Mouse (Mus musculus): Measurements from ENCODE around the gene Olfr810. TPM values are rescaled to one million over a fixed set of nuclear protein-coding genes. Genes with fewer than 3 reads are reported as not detected.

Gene Olfr810
- polyA plus RNA-seq (2011; ENCODE audit: insufficient read length, low read depth, missing spikeins), result not detected in 2 replicates

GRCm38 (mm10) chr10:129794817-129795216, at the start of gene Olfr810:
Gene Olfr810, minus strand, starts transcription at chr10:129794917.
- Histone ChIP-seq H3K4me3 (ENCODE audit: insufficient read depth, low read length) (no peak within 1 kb of the TSS), H3K27ac (ENCODE audit: insufficient read depth, low read length) (no peak within 1 kb of the TSS), H3K4me1 (ENCODE audit: control insufficient read depth, insufficient read depth, low read length) (no peaks in the 10 kb centered on the region)
- no peak for TF ChIP-seq POLR2A (IDR thresholded peaks at IDR 0.05; ENCODE audit: low read depth, low read length)
- no peak for TF ChIP-seq CTCF (IDR thresholded peaks at IDR 0.05; ENCODE audit: borderline replicate concordance, insufficient read depth, low read length)

GRCm38 (mm10) chr10:129804296-129804695, 9.6 kb upstream of the Olfr810 start, which contains the start of gene Olfr811:
Gene Olfr811, minus strand, starts transcription at chr10:129804396.
- Histone ChIP-seq H3K4me1 (ENCODE audit: control insufficient read depth, insufficient read depth, low read length) (no peaks in the 10 kb centered on the region), H3K4me3 (ENCODE audit: insufficient read depth, low read length) (no peak within 1 kb of the TSS)
- TF ChIP-seq CTCF (IDR thresholded peaks at IDR 0.05; ENCODE audit: borderline replicate concordance, insufficient read depth, low read length), result no peak
- TF ChIP-seq POLR2A (IDR thresholded peaks at IDR 0.05; ENCODE audit: low read depth, low read length), result no peak

GRCm38 (mm10) chr10:129778123-129778522, 16.6 kb downstream of the Olfr810 start:
- TF ChIP-seq CTCF (IDR thresholded peaks at IDR 0.05; ENCODE audit: borderline replicate concordance, insufficient read depth, low read length) (no peak), POLR2A (IDR thresholded peaks at IDR 0.05; ENCODE audit: low read depth, low read length) (no peak)
- Histone ChIP-seq H3K27ac (ENCODE audit: insufficient read depth, low read length) (no peak overlapping the region), H3K4me3 (ENCODE audit: insufficient read depth, low read length) (no peak overlapping the region), H3K4me1 (ENCODE audit: control insufficient read depth, insufficient read depth, low read length) (no peaks in the 10 kb centered on the region)

More at GRCm38 (mm10) chr10:129804296-129804695, 9.6 kb upstream of the Olfr810 start, which contains the start of gene Olfr811:
- H3K27ac ChIP-seq (ENCODE audit: insufficient read depth, low read length), result no peak within 1 kb of the TSS

- H3K4me1 ChIP-seq (ENCODE audit: control insufficient read depth, insufficient read depth, low read length), result no peaks in the 10 kb centered on the region
- no peak within 1 kb of the TSS for H3K27ac ChIP-seq (ENCODE audit: insufficient read depth, low read length)
- TF ChIP-seq CTCF (IDR thresholded peaks at IDR 0.05; ENCODE audit: borderline replicate concordance, insufficient read depth, low read length), result no peak
- no peak for TF ChIP-seq POLR2A (IDR thresholded peaks at IDR 0.05; ENCODE audit: low read depth, low read length)
- no peak within 1 kb of the TSS for H3K4me3 ChIP-seq (ENCODE audit: insufficient read depth, low read length)
Observed at GRCm38 (mm10) chr10:129774338-129774737, 20.4 kb downstream of the Olfr810 start, which contains the start of gene Olfr809. Gene Olfr809, plus strand, starts transcription at chr10:129774638.

- Histone ChIP-seq H3K27ac (ENCODE audit: insufficient read depth, low read length) (no peak within 1 kb of the TSS), H3K4me1 (ENCODE audit: control insufficient read depth, insufficient read depth, low read length) (no peaks in the 10 kb centered on the region), H3K4me3 (ENCODE audit: insufficient read depth, low read length) (no peak within 1 kb of the TSS)
- TF ChIP-seq CTCF (IDR thresholded peaks at IDR 0.05; ENCODE audit: borderline replicate concordance, insufficient read depth, low read length) (no peak), POLR2A (IDR thresholded peaks at IDR 0.05; ENCODE audit: low read depth, low read length) (no peak)
Observed at GRCm38 (mm10) chr10:129765182-129765581, 29.5 kb downstream of the Olfr810 start, which contains the start of gene Olfr808. Gene Olfr808, plus strand, starts transcription at chr10:129765482.

- no peak within 1 kb of the TSS for H3K4me3 ChIP-seq (ENCODE audit: insufficient read depth, low read length)
- H3K27ac ChIP-seq (ENCODE audit: insufficient read depth, low read length), result no peak within 1 kb of the TSS
- H3K4me1 ChIP-seq (ENCODE audit: control insufficient read depth, insufficient read depth, low read length), result no peaks in the 10 kb centered on the region
- TF ChIP-seq CTCF (IDR thresholded peaks at IDR 0.05; ENCODE audit: borderline replicate concordance, insufficient read depth, low read length) (no peak), POLR2A (IDR thresholded peaks at IDR 0.05; ENCODE audit: low read depth, low read length) (no peak)
Observed at GRCm38 (mm10) chr10:129757693-129758092, 37.0 kb downstream of the Olfr810 start, which contains the start of gene Olfr807. Gene Olfr807, minus strand, starts transcription at chr10:129757793.

GRCm38 (mm10) chr10:129741821-129742220, 52.9 kb downstream of the Olfr810 start, which contains the start of gene Olfr806:
Gene Olfr806, minus strand, starts transcription at chr10:129741921.
- no peak within 1 kb of the TSS for H3K4me3 ChIP-seq (ENCODE audit: insufficient read depth, low read length)
- H3K4me1 ChIP-seq (ENCODE audit: control insufficient read depth, insufficient read depth, low read length), result no peaks in the 10 kb centered on the region
- TF ChIP-seq CTCF (IDR thresholded peaks at IDR 0.05; ENCODE audit: borderline replicate concordance, insufficient read depth, low read length), result no peak
- no peak for TF ChIP-seq POLR2A (IDR thresholded peaks at IDR 0.05; ENCODE audit: low read depth, low read length)
- no peak within 1 kb of the TSS for H3K27ac ChIP-seq (ENCODE audit: insufficient read depth, low read length)

Other genes starting within 250 kb of the Olfr810 start
- not detected in 2 replicates for gene Olfr794, start 227.3 kb downstream of the Olfr810 start, polyA plus RNA-seq (2011; ENCODE audit: insufficient read length, low read depth, missing spikeins)
- not detected in 2 replicates for gene Olfr796, start 182.3 kb downstream of the Olfr810 start, polyA plus RNA-seq (2011; ENCODE audit: insufficient read length, low read depth, missing spikeins)
- gene Olfr798, start 167.0 kb downstream of the Olfr810 start, polyA plus RNA-seq (2011; ENCODE audit: insufficient read length, low read depth, missing spikeins), result not detected in 2 replicates
- not detected in 2 replicates for gene Olfr799, start 157.4 kb downstream of the Olfr810 start, polyA plus RNA-seq (2011; ENCODE audit: insufficient read length, low read depth, missing spikeins)
- gene Olfr800, start 137.2 kb downstream of the Olfr810 start, polyA plus RNA-seq (2011; ENCODE audit: insufficient read length, low read depth, missing spikeins), result not detected in 2 replicates
- not detected in 2 replicates for gene Olfr801, start 121.1 kb downstream of the Olfr810 start, polyA plus RNA-seq (2011; ENCODE audit: insufficient read length, low read depth, missing spikeins)
- gene Olfr802, start 106.7 kb downstream of the Olfr810 start, polyA plus RNA-seq (2011; ENCODE audit: insufficient read length, low read depth, missing spikeins), result not detected in 2 replicates
- not detected in 2 replicates for gene Olfr803, start 100.6 kb downstream of the Olfr810 start, polyA plus RNA-seq (2011; ENCODE audit: insufficient read length, low read depth, missing spikeins)
- gene Olfr804, start 91.7 kb downstream of the Olfr810 start, polyA plus RNA-seq (2011; ENCODE audit: insufficient read length, low read depth, missing spikeins), result not detected in 2 replicates
- not detected in 2 replicates for gene Olfr805, start 65.5 kb downstream of the Olfr810 start, polyA plus RNA-seq (2011; ENCODE audit: insufficient read length, low read depth, missing spikeins)
- gene Olfr806, start 53.0 kb downstream of the Olfr810 start, polyA plus RNA-seq (2011; ENCODE audit: insufficient read length, low read depth, missing spikeins), result not detected in 2 replicates
- gene Olfr807, start 37.1 kb downstream of the Olfr810 start, polyA plus RNA-seq (2011; ENCODE audit: insufficient read length, low read depth, missing spikeins), result not detected in 2 replicates
- gene Olfr808, start 29.4 kb downstream of the Olfr810 start, polyA plus RNA-seq (2011; ENCODE audit: insufficient read length, low read depth, missing spikeins), result not detected in 2 replicates
- not detected in 2 replicates for gene Olfr809, start 20.3 kb downstream of the Olfr810 start, polyA plus RNA-seq (2011; ENCODE audit: insufficient read length, low read depth, missing spikeins)
- gene Olfr811, start 9.5 kb upstream of the Olfr810 start, polyA plus RNA-seq (2011; ENCODE audit: insufficient read length, low read depth, missing spikeins), result not detected in 2 replicates
- not detected in 2 replicates for gene Olfr812, start 51.2 kb upstream of the Olfr810 start, polyA plus RNA-seq (2011; ENCODE audit: insufficient read length, low read depth, missing spikeins)
- not detected in 2 replicates for gene Olfr813, start 60.5 kb upstream of the Olfr810 start, polyA plus RNA-seq (2011; ENCODE audit: insufficient read length, low read depth, missing spikeins)
- not detected in 2 replicates for gene Olfr814, start 84.9 kb upstream of the Olfr810 start, polyA plus RNA-seq (2011; ENCODE audit: insufficient read length, low read depth, missing spikeins)
- not detected in 2 replicates for gene Olfr815, start 111.0 kb upstream of the Olfr810 start, polyA plus RNA-seq (2011; ENCODE audit: insufficient read length, low read depth, missing spikeins)
- gene Olfr816, start 120.7 kb upstream of the Olfr810 start, polyA plus RNA-seq (2011; ENCODE audit: insufficient read length, low read depth, missing spikeins), result not detected in 2 replicates
- not detected in 2 replicates for gene Olfr818, start 154.2 kb upstream of the Olfr810 start, polyA plus RNA-seq (2011; ENCODE audit: insufficient read length, low read depth, missing spikeins)
- not detected in 2 replicates for gene Olfr819, start 172.3 kb upstream of the Olfr810 start, polyA plus RNA-seq (2011; ENCODE audit: insufficient read length, low read depth, missing spikeins)
- not detected in 2 replicates for gene Olfr247, start 181.2 kb upstream of the Olfr810 start, polyA plus RNA-seq (2011; ENCODE audit: insufficient read length, low read depth, missing spikeins)
- not detected in 2 replicates for gene Gm10310, start 190.1 kb upstream of the Olfr810 start, polyA plus RNA-seq (2011; ENCODE audit: insufficient read length, low read depth, missing spikeins)
- gene Olfr820, start 217.7 kb upstream of the Olfr810 start, polyA plus RNA-seq (2011; ENCODE audit: insufficient read length, low read depth, missing spikeins), result not detected in 2 replicates
- gene Olfr821, start 235.4 kb upstream of the Olfr810 start, polyA plus RNA-seq (2011; ENCODE audit: insufficient read length, low read depth, missing spikeins), result not detected in 2 replicates